Mouse (Mus musculus): ENCODE data around the gene Snrpa1. TPM values are rescaled to one million over a fixed set of nuclear protein-coding genes. Genes with fewer than 3 reads are reported as not detected.

Gene Snrpa1
- polyA plus RNA-seq, 1 experiment from 2014 or later: 58.0 TPM

- WGBS: 91% methylated on average over 2 of the region's 2 CpGs
- Histone ChIP-seq H3K36me3 (ENCODE audit: insufficient read depth, low read length) (peaks cover 66% of the 10 kb centered on the region), H3K27ac (ENCODE audit: low read length) (no peak overlapping the region)
Observed at GRCm38 (mm10) chr7:66088077-66088476, 29.3 kb downstream of the Snrpa1 start.

GRCm38 (mm10) chr7:66090676-66091190, 31.9 kb downstream of the Snrpa1 start:
- Histone ChIP-seq H3K36me3 (ENCODE audit: insufficient read depth, low read length) (peaks cover 41% of the 10 kb centered on the region), H3K9me3 (ENCODE audit: low read length) (no peaks in the 10 kb centered on the region), H3K4me1 (ENCODE audit: insufficient read depth, low read depth, low read length) (no peaks in the 10 kb centered on the region), H3K27ac (ENCODE audit: low read length) (no peak overlapping the region), H3K4me3 (ENCODE audit: low read depth, low read length) (no peak overlapping the region), H3K27me3 (replicated peaks; ENCODE audit: insufficient read depth, low read length) (no peaks in the 10 kb centered on the region), H3K9ac (replicated peaks; ENCODE audit: low read depth) (no peak overlapping the region), H3K4me2 (replicated peaks; ENCODE audit: low read depth, low read length) (no peak overlapping the region)
- 90% methylated on average over 11 of the region's 11 CpGs for WGBS
- no peak for TF ChIP-seq CTCF (IDR thresholded peaks at IDR 0.05)
- no peak for TF ChIP-seq EP300 (IDR thresholded peaks at IDR 0.05)
- DNase-seq (ENCODE audit: low spot score) (no peak), ATAC-seq (no peak)

More at GRCm38 (mm10) chr7:66088077-66088476, 29.3 kb downstream of the Snrpa1 start:
- H3K27me3 ChIP-seq (replicated peaks; ENCODE audit: insufficient read depth, low read length): no peaks in the 10 kb centered on the region
- DNase-seq (ENCODE audit: low spot score): no peak
- no peak for TF ChIP-seq EP300 (IDR thresholded peaks at IDR 0.05)
- TF ChIP-seq CTCF (IDR thresholded peaks at IDR 0.05): no peak
- no peaks in the 10 kb centered on the region for H3K9me3 ChIP-seq (ENCODE audit: low read length)
- ATAC-seq: no peak
- H3K4me3 ChIP-seq (ENCODE audit: low read depth, low read length): no peak overlapping the region
- H3K4me2 ChIP-seq (replicated peaks; ENCODE audit: low read depth, low read length): no peak overlapping the region
- no peak overlapping the region for H3K9ac ChIP-seq (replicated peaks; ENCODE audit: low read depth)
- no peaks in the 10 kb centered on the region for H3K4me1 ChIP-seq (ENCODE audit: insufficient read depth, low read depth, low read length)

- 73% methylated on average over 7 of the region's 7 CpGs for WGBS
Observed at GRCm38 (mm10) chr7:66091553-66091952, 32.8 kb downstream of the Snrpa1 start.

GRCm38 (mm10) chr7:66092656-66093055, 33.9 kb downstream of the Snrpa1 start:
- H3K9me3 ChIP-seq (ENCODE audit: low read length): no peaks in the 10 kb centered on the region
- no peaks in the 10 kb centered on the region for H3K27me3 ChIP-seq (replicated peaks; ENCODE audit: insufficient read depth, low read length)
- TF ChIP-seq EP300 (IDR thresholded peaks at IDR 0.05) (no peak), CTCF (IDR thresholded peaks at IDR 0.05) (no peak)
- no peak overlapping the region for H3K27ac ChIP-seq (ENCODE audit: low read length)
- ATAC-seq: no peak
- H3K4me2 ChIP-seq (replicated peaks; ENCODE audit: low read depth, low read length): no peak overlapping the region
- no peaks in the 10 kb centered on the region for H3K4me1 ChIP-seq (ENCODE audit: insufficient read depth, low read depth, low read length)
- 87% methylated on average over 8 of the region's 8 CpGs for WGBS
- DNase-seq (ENCODE audit: low spot score): no peak
- no peak overlapping the region for H3K9ac ChIP-seq (replicated peaks; ENCODE audit: low read depth)
- H3K4me3 ChIP-seq (ENCODE audit: low read depth, low read length): no peak overlapping the region
- H3K36me3 ChIP-seq (ENCODE audit: insufficient read depth, low read length): peaks cover 30% of the 10 kb centered on the region

More at GRCm38 (mm10) chr7:66091553-66091952, 32.8 kb downstream of the Snrpa1 start:
- H3K9me3 ChIP-seq (ENCODE audit: low read length): no peaks in the 10 kb centered on the region
- no peak overlapping the region for H3K27ac ChIP-seq (ENCODE audit: low read length)
- peaks cover 38% of the 10 kb centered on the region for H3K36me3 ChIP-seq (ENCODE audit: insufficient read depth, low read length)
- no peak overlapping the region for H3K9ac ChIP-seq (replicated peaks; ENCODE audit: low read depth)
- H3K4me3 ChIP-seq (ENCODE audit: low read depth, low read length): no peak overlapping the region
- DNase-seq (ENCODE audit: low spot score) (no peak), ATAC-seq (no peak)
- TF ChIP-seq EP300 (IDR thresholded peaks at IDR 0.05) (no peak), CTCF (IDR thresholded peaks at IDR 0.05) (no peak)
- no peak overlapping the region for H3K4me2 ChIP-seq (replicated peaks; ENCODE audit: low read depth, low read length)
- no peaks in the 10 kb centered on the region for H3K4me1 ChIP-seq (ENCODE audit: insufficient read depth, low read depth, low read length)
- H3K27me3 ChIP-seq (replicated peaks; ENCODE audit: insufficient read depth, low read length): no peaks in the 10 kb centered on the region

- 71% methylated on average over 5 of the region's 5 CpGs for WGBS
- no peak overlapping the region for H3K4me2 ChIP-seq (replicated peaks; ENCODE audit: low read depth, low read length)
- no peak overlapping the region for H3K9ac ChIP-seq (replicated peaks; ENCODE audit: low read depth)
- no peak for ATAC-seq
- no peak for DNase-seq (ENCODE audit: low spot score)
- H3K4me3 ChIP-seq (ENCODE audit: low read depth, low read length): no peak overlapping the region
- H3K27me3 ChIP-seq (replicated peaks; ENCODE audit: insufficient read depth, low read length): no peaks in the 10 kb centered on the region
- TF ChIP-seq CTCF (IDR thresholded peaks at IDR 0.05) (no peak), EP300 (IDR thresholded peaks at IDR 0.05) (no peak)
- no peaks in the 10 kb centered on the region for H3K9me3 ChIP-seq (ENCODE audit: low read length)
- H3K27ac ChIP-seq (ENCODE audit: low read length): no peak overlapping the region
- no peaks in the 10 kb centered on the region for H3K4me1 ChIP-seq (ENCODE audit: insufficient read depth, low read depth, low read length)
- peaks cover 16% of the 10 kb centered on the region for H3K36me3 ChIP-seq (ENCODE audit: insufficient read depth, low read length)
Observed at GRCm38 (mm10) chr7:66094141-66094540, 35.3 kb downstream of the Snrpa1 start.

- H3K27ac ChIP-seq (ENCODE audit: low read length): no peak overlapping the region
- no peaks in the 10 kb centered on the region for H3K4me1 ChIP-seq (ENCODE audit: insufficient read depth, low read depth, low read length)
- H3K9me3 ChIP-seq (ENCODE audit: low read length): no peaks in the 10 kb centered on the region
- ATAC-seq (no peak), DNase-seq (ENCODE audit: low spot score) (no peak)
- 82% methylated on average over 7 of the region's 7 CpGs for WGBS
- H3K27me3 ChIP-seq (replicated peaks; ENCODE audit: insufficient read depth, low read length): no peaks in the 10 kb centered on the region
- no peak overlapping the region for H3K4me2 ChIP-seq (replicated peaks; ENCODE audit: low read depth, low read length)
- TF ChIP-seq EP300 (IDR thresholded peaks at IDR 0.05) (no peak), CTCF (IDR thresholded peaks at IDR 0.05) (no peak)
- no peak overlapping the region for H3K4me3 ChIP-seq (ENCODE audit: low read depth, low read length)
- no peak overlapping the region for H3K9ac ChIP-seq (replicated peaks; ENCODE audit: low read depth)
- no peaks in the 10 kb centered on the region for H3K36me3 ChIP-seq (ENCODE audit: insufficient read depth, low read length)
Observed at GRCm38 (mm10) chr7:66098803-66099202, 40.0 kb downstream of the Snrpa1 start.

GRCm38 (mm10) chr7:66101866-66102265, 43.1 kb downstream of the Snrpa1 start:
- TF ChIP-seq EP300 (IDR thresholded peaks at IDR 0.05) (0 out of 2 replicates have a peak, but pooled peaks have one; percentile 25), CTCF (IDR thresholded peaks at IDR 0.05) (peak; percentile 77)
- Histone ChIP-seq H3K27me3 (replicated peaks; ENCODE audit: insufficient read depth, low read length) (no peaks in the 10 kb centered on the region), H3K4me3 (ENCODE audit: low read depth, low read length) (no peak overlapping the region), H3K4me1 (ENCODE audit: insufficient read depth, low read depth, low read length) (peaks cover 12% of the 10 kb centered on the region; the same call in 1 of the 2 replicates), H3K4me2 (replicated peaks; ENCODE audit: low read depth, low read length) (no peak overlapping the region), H3K27ac (ENCODE audit: low read length) (no peak overlapping the region), H3K9ac (replicated peaks; ENCODE audit: low read depth) (no peak overlapping the region), H3K36me3 (ENCODE audit: insufficient read depth, low read length) (no peaks in the 10 kb centered on the region), H3K9me3 (ENCODE audit: low read length) (no peaks in the 10 kb centered on the region)
- 3% methylated on average over 4 of the region's 4 CpGs for WGBS
- ATAC-seq: no peak
- DNase-seq (ENCODE audit: low spot score): peak; percentile 77
